Mouse (Mus musculus) hindbrain, embryonic 13.5 days (tissue): ENCODE measurements around the gene Polk. TPM values are rescaled to one million over a fixed set of nuclear protein-coding genes. Genes with fewer than 3 reads are reported as not detected.

Experiments used
- ATAC-seq: fragments of 200-750 bp; cut with Nextera tagmentation; 2 replicates; pipeline ENCODE4 v1.8.0; 2017; ENCODE audit warnings: moderate TSS enrichment; ENCODE audit not compliant: low FRiP score
- H3K27ac ChIP-seq: fragments of 300-500 bp; sonication (generic); 2 replicates; pipeline ENCODE4 v1.5.1; 2015; ENCODE audit warnings: inconsistent platforms, mild to moderate bottlenecking, moderate library complexity
- H3K27me3 ChIP-seq: fragments of 300-500 bp; sonication (generic); 2 replicates; pipeline ENCODE4 v1.6.1; 2015; ENCODE audit warnings: mild to moderate bottlenecking, inconsistent platforms
- H3K36me3 ChIP-seq: fragments of 300-500 bp; sonication (generic); 2 replicates; pipeline ENCODE4 v1.6.1; 2015; ENCODE audit warnings: mild to moderate bottlenecking, inconsistent platforms
- H3K4me1 ChIP-seq: fragments of 300-500 bp; sonication (generic); replicated peaks from 2 replicates; pipeline ENCODE4 v1.6.1; 2015; ENCODE audit warnings: inconsistent platforms
- H3K4me2 ChIP-seq: fragments of 300-500 bp; sonication (generic); 2 replicates; pipeline ENCODE4 v1.6.1; 2015; ENCODE audit warnings: inconsistent platforms, mild to moderate bottlenecking, moderate library complexity
- H3K4me3 ChIP-seq: fragments of 300-500 bp; sonication (generic); 2 replicates; pipeline ENCODE4 v1.5.1; 2015; ENCODE audit warnings: mild to moderate bottlenecking, inconsistent platforms
- H3K9ac ChIP-seq: fragments of 300-500 bp; sonication (generic); 2 replicates; pipeline ENCODE4 v1.6.1; 2015; ENCODE audit warnings: mild to moderate bottlenecking, inconsistent platforms
- H3K9me3 ChIP-seq: fragments of 300-500 bp; sonication (generic); 2 replicates; pipeline ENCODE4 v1.6.1; 2016; ENCODE audit warnings: inconsistent platforms
- WGBS: fragments of 180-500 bp; shearing (Covaris S2); methylation state at CpG from one replicate; pipeline ENCODE4 v1.1.7; 2015; 5-methylcytosine and 5-hydroxymethylcytosine counted together
- polyA plus RNA-seq: library from polyadenylated mRNA; unstranded; fragments of >200 nt; fragmentation: Nextera tagmentation; extraction: Ambion mirVana; gene quantifications from 2 replicates; pipeline ENCODE4 v1.2.1, GENCODE M21; 2015

Polk gene
- polyA plus RNA-seq, 1 experiment from 2014 or later, result 5.4 TPM

GRCm38 (mm10) chr13:96527022-96527421 lies 15.4 kb downstream of the Polk start:
- no peaks in the 10 kb centered on the region for H3K9me3 ChIP-seq
- no peak overlapping the region for H3K27ac ChIP-seq
- 95% methylated on average over 3 of the region's 3 CpGs for WGBS
- ATAC-seq, result no peak
- no peak overlapping the region for H3K4me2 ChIP-seq
- H3K36me3 ChIP-seq, result no peaks in the 10 kb centered on the region
- no peaks in the 10 kb centered on the region for H3K27me3 ChIP-seq
- H3K4me3 ChIP-seq, result no peak overlapping the region
- no peak overlapping the region for H3K9ac ChIP-seq
- H3K4me1 ChIP-seq, result no peaks in the 10 kb centered on the region

- no peak overlapping the region for H3K4me2 ChIP-seq
- H3K36me3 ChIP-seq, result peaks cover 2% of the 10 kb centered on the region
- H3K9me3 ChIP-seq, result no peaks in the 10 kb centered on the region
- no peak for ATAC-seq
- H3K27ac ChIP-seq, result no peak overlapping the region
- no peak overlapping the region for H3K4me3 ChIP-seq
- no peaks in the 10 kb centered on the region for H3K27me3 ChIP-seq
- no peak overlapping the region for H3K9ac ChIP-seq
- 91% methylated on average over 3 of the region's 3 CpGs for WGBS
- H3K4me1 ChIP-seq, result no peaks in the 10 kb centered on the region
Observed at GRCm38 (mm10) chr13:96521294-96521693, 21.1 kb downstream of the Polk start.

DNA sequence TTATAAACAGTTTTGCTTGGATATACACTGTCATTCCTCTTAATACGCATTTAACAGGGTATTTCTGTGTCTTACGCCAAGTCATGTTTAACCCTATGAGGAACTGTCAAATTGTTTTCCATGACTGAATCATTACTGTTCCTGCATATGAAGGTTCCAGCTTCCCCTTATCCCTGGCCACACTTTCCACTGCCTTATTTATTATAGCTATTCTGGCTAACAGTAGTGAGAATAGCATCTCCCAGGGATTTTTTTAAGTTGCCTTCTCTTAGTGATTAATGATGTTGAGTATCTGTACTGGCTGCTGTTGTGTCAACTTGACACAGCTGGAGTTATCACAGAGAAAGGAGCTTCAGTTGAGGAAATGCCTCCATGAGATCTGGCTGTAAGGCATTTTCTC lies 25.0 kb downstream of the Polk start:
- Histone ChIP-seq H3K4me1 (no peaks in the 10 kb centered on the region), H3K9me3 (no peaks in the 10 kb centered on the region), H3K9ac (no peak overlapping the region), H3K36me3 (peaks cover 4% of the 10 kb centered on the region), H3K27me3 (no peaks in the 10 kb centered on the region), H3K27ac (no peak overlapping the region), H3K4me3 (no peak overlapping the region), H3K4me2 (no peak overlapping the region)
- no peak for ATAC-seq
- WGBS, result 97% methylated on average over 2 of the region's 2 CpGs

GRCm38 (mm10) chr13:96516249-96516648 lies 26.1 kb downstream of the Polk start:
- no peaks in the 10 kb centered on the region for H3K9me3 ChIP-seq
- peaks cover 4% of the 10 kb centered on the region for H3K36me3 ChIP-seq
- no peak overlapping the region for H3K4me3 ChIP-seq
- no peaks in the 10 kb centered on the region for H3K27me3 ChIP-seq
- no peak overlapping the region for H3K4me2 ChIP-seq
- no peak for ATAC-seq
- WGBS, result 96% methylated on average over 9 of the region's 9 CpGs
- no peak overlapping the region for H3K9ac ChIP-seq
- no peak overlapping the region for H3K27ac ChIP-seq
- no peaks in the 10 kb centered on the region for H3K4me1 ChIP-seq

- ATAC-seq, result no peak
- peaks cover 4% of the 10 kb centered on the region for H3K36me3 ChIP-seq
- H3K27ac ChIP-seq, result no peak overlapping the region
- 90% methylated on average over 5 of the region's 5 CpGs for WGBS
- no peak overlapping the region for H3K4me3 ChIP-seq
- no peak overlapping the region for H3K9ac ChIP-seq
- H3K4me2 ChIP-seq, result no peak overlapping the region
- H3K9me3 ChIP-seq, result no peaks in the 10 kb centered on the region
- H3K4me1 ChIP-seq, result no peaks in the 10 kb centered on the region
- H3K27me3 ChIP-seq, result no peaks in the 10 kb centered on the region
Observed at GRCm38 (mm10) chr13:96514154-96514942, 28.0 kb downstream of the Polk start.

GRCm38 (mm10) chr13:96511893-96512292 lies 30.5 kb downstream of the Polk start:
- no peak overlapping the region for H3K4me3 ChIP-seq
- H3K4me2 ChIP-seq, result no peak overlapping the region
- H3K27ac ChIP-seq, result no peak overlapping the region
- no peaks in the 10 kb centered on the region for H3K4me1 ChIP-seq
- H3K9ac ChIP-seq, result no peak overlapping the region
- H3K9me3 ChIP-seq, result no peaks in the 10 kb centered on the region
- H3K36me3 ChIP-seq, result peaks cover 4% of the 10 kb centered on the region
- no peaks in the 10 kb centered on the region for H3K27me3 ChIP-seq
- WGBS, result 82% methylated on average over 5 of the region's 5 CpGs
- ATAC-seq, result no peak

GRCm38 (mm10) chr13:96511262-96511661 lies 31.1 kb downstream of the Polk start:
- no peaks in the 10 kb centered on the region for H3K27me3 ChIP-seq
- no peak for ATAC-seq
- H3K36me3 ChIP-seq, result peaks cover 1% of the 10 kb centered on the region
- no peak overlapping the region for H3K4me2 ChIP-seq
- WGBS, result 92% methylated on average over 1 of the region's 1 CpGs
- no peak overlapping the region for H3K4me3 ChIP-seq
- H3K9ac ChIP-seq, result no peak overlapping the region
- H3K4me1 ChIP-seq, result no peaks in the 10 kb centered on the region
- H3K27ac ChIP-seq, result no peak overlapping the region
- no peaks in the 10 kb centered on the region for H3K9me3 ChIP-seq

DNA sequence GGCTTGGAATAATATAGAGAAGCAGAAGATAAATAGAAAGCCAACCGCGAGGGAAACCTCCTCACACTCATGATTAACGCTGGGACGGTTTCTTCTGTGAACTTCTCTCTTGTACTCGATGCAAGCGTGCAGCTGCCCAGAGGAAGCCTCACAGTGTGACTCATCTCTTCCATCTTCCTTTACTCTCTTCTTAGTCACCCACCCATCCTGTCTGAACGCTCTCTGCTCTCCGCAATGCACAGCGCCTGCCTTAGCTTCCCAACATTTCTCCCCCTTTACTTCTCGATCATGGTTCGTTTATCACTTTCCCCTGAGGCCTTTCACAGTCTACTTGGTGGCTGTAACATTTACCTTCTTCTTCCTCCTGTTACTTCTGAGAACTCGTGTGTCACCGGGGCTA lies 31.7 kb downstream of the Polk start:
- Histone ChIP-seq H3K4me2 (no peak overlapping the region), H3K9me3 (no peaks in the 10 kb centered on the region), H3K4me3 (no peak overlapping the region), H3K4me1 (no peaks in the 10 kb centered on the region), H3K27ac (no peak overlapping the region), H3K27me3 (no peaks in the 10 kb centered on the region), H3K9ac (no peak overlapping the region), H3K36me3 (no peaks in the 10 kb centered on the region)
- ATAC-seq, result no peak
- WGBS, result 80% methylated on average over 13 of the region's 13 CpGs

- H3K9me3 ChIP-seq, result no peaks in the 10 kb centered on the region
- no peak overlapping the region for H3K4me2 ChIP-seq
- no peak overlapping the region for H3K9ac ChIP-seq
- WGBS, result 90% methylated on average over 4 of the region's 4 CpGs
- H3K36me3 ChIP-seq, result no peaks in the 10 kb centered on the region
- H3K4me3 ChIP-seq, result no peak overlapping the region
- ATAC-seq, result no peak
- no peak overlapping the region for H3K27ac ChIP-seq
- H3K4me1 ChIP-seq, result no peaks in the 10 kb centered on the region
- no peaks in the 10 kb centered on the region for H3K27me3 ChIP-seq
Observed at GRCm38 (mm10) chr13:96507541-96507940, 34.8 kb downstream of the Polk start.

DNA sequence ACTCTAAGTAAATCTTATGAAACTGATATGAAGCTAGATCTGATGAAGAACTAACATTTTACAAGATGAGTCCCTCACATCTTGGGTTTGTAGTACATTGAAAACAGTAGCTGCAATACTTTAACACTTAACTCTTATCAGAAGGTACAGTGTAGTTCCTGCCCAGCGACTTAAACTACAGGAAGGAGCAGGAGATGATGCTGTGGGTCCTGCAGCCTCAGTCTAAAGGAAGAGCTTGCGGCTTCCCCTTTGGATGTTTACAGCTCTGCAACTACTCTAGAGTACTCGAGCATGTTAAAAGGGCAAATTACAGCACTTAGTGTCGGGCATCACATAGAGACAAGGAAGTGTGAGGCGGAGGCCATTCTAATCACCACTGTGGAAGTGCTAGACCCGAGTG lies 36.1 kb downstream of the Polk start:
- Histone ChIP-seq H3K36me3 (no peaks in the 10 kb centered on the region), H3K9ac (no peak overlapping the region), H3K4me2 (no peak overlapping the region), H3K27ac (no peak overlapping the region), H3K27me3 (no peaks in the 10 kb centered on the region), H3K4me3 (no peak overlapping the region), H3K9me3 (no peaks in the 10 kb centered on the region), H3K4me1 (no peaks in the 10 kb centered on the region)
- no peak for ATAC-seq
- 90% methylated on average over 6 of the region's 6 CpGs for WGBS

DNA sequence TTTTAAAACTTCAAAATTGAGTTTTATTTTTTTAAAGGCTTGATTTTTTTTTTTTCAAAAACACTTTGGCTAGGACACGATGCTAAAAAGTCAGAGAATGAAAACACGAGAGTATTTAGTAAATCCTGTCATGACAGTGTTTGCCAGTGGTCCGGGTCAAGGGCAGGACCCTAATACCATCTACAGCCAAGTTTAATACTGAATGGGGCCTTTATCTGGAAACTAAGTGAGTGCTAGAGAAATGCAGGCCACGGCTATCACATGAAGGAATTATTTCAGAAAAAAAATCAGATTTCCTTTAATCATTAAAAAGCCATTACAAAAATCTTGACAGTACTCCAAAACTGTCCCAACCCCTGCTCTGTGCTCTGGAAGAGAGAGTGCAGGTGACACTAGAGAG lies 36.7 kb downstream of the Polk start:
- Histone ChIP-seq H3K9ac (no peak overlapping the region), H3K4me3 (no peak overlapping the region), H3K27ac (no peak overlapping the region), H3K36me3 (no peaks in the 10 kb centered on the region), H3K9me3 (no peaks in the 10 kb centered on the region), H3K27me3 (no peaks in the 10 kb centered on the region), H3K4me2 (no peak overlapping the region), H3K4me1 (no peaks in the 10 kb centered on the region)
- WGBS, result 93% methylated on average over 4 of the region's 4 CpGs
- no peak for ATAC-seq

GRCm38 (mm10) chr13:96499891-96500290 lies 42.5 kb downstream of the Polk start:
- ATAC-seq, result no peak
- Histone ChIP-seq H3K4me2 (no peak overlapping the region), H3K27ac (no peak overlapping the region), H3K9me3 (no peaks in the 10 kb centered on the region), H3K36me3 (no peaks in the 10 kb centered on the region), H3K27me3 (no peaks in the 10 kb centered on the region), H3K4me1 (no peaks in the 10 kb centered on the region), H3K4me3 (no peak overlapping the region), H3K9ac (no peak overlapping the region)
- 79% methylated on average over 2 of the region's 2 CpGs for WGBS

GRCm38 (mm10) chr13:96496630-96497029 lies 45.7 kb downstream of the Polk start:
- no peak for ATAC-seq

More at GRCm38 (mm10) chr13:96496630-96497029, 45.7 kb downstream of the Polk start:
- Histone ChIP-seq H3K27me3 (no peaks in the 10 kb centered on the region), H3K4me3 (no peak overlapping the region), H3K4me1 (no peaks in the 10 kb centered on the region), H3K9me3 (no peaks in the 10 kb centered on the region), H3K9ac (no peak overlapping the region), H3K36me3 (no peaks in the 10 kb centered on the region), H3K27ac (no peak overlapping the region), H3K4me2 (no peak overlapping the region)
- 89% methylated on average over 8 of the region's 8 CpGs for WGBS
